Mouse (Mus musculus): Measurements from ENCODE around the gene Faim2.

- TF ChIP-seq GATA1 (IDR thresholded peaks at IDR 0.05; ENCODE audit: borderline replicate concordance, low read length), result no peak
- no peak for TF ChIP-seq FLI1 (IDR thresholded peaks at IDR 0.05; ENCODE audit: low read length)
Measured at GRCm38 (mm10) chr15:99457606-99458401, 70.2 kb downstream of the Faim2 start, which contains the start of gene Nckap5l.
